Mouse (Mus musculus): Measurements from ENCODE around the gene Miox. TPM values are rescaled to one million over a fixed set of nuclear protein-coding genes. Genes with fewer than 3 reads are reported as not detected.

Gene Miox
- polyA plus RNA-seq, 1 experiment from 2014 or later = not detected

GRCm38 (mm10) chr15:89352795-89353194 is 18.6 kb downstream of the Miox start:
- ATAC-seq (ENCODE audit: low read depth) = no peak
- Histone ChIP-seq H3K27me3 (no peaks in the 10 kb centered on the region), H3K9ac (no peak overlapping the region), H3K4me1 (replicated peaks) (peaks cover 29% of the 10 kb centered on the region), H3K27ac (replicated peaks) (no peak overlapping the region), H3K36me3 (peaks cover 44% of the 10 kb centered on the region), H3K9me3 (no peaks in the 10 kb centered on the region), H3K4me3 (no peak overlapping the region), H3K4me2 (no peak overlapping the region)
- 96% methylated on average over 12 of the region's 12 CpGs for WGBS

- peak overlapping the region; percentile 84; the same call in 1 of the 2 replicates for H3K4me3 ChIP-seq
- peaks cover 37% of the 10 kb centered on the region for H3K4me1 ChIP-seq (replicated peaks)
- no peak for ATAC-seq (ENCODE audit: low read depth)
- no peaks in the 10 kb centered on the region for H3K9me3 ChIP-seq
- H3K4me2 ChIP-seq = peak overlapping the region; percentile 86
- H3K27ac ChIP-seq (replicated peaks) = no peak overlapping the region
- peaks cover 44% of the 10 kb centered on the region for H3K36me3 ChIP-seq
- H3K9ac ChIP-seq = peak overlapping the region; percentile 90; the same call in 1 of the 2 replicates
- no peaks in the 10 kb centered on the region for H3K27me3 ChIP-seq
- 97% methylated on average over 16 of the region's 16 CpGs for WGBS
Measured at GRCm38 (mm10) chr15:89353837-89354236, 19.6 kb downstream of the Miox start.

GRCm38 (mm10) chr15:89354455-89354854 is 20.3 kb downstream of the Miox start:
- 0 out of 2 replicates have a peak, but pooled peaks have one; percentile 1 for ATAC-seq (ENCODE audit: low read depth)
- Histone ChIP-seq H3K27me3 (no peaks in the 10 kb centered on the region), H3K4me1 (replicated peaks) (peaks cover 43% of the 10 kb centered on the region), H3K4me3 (peak overlapping the region; percentile 84), H3K36me3 (peaks cover 44% of the 10 kb centered on the region), H3K9ac (peak overlapping the region; percentile 90), H3K9me3 (no peaks in the 10 kb centered on the region), H3K27ac (replicated peaks) (no peak overlapping the region), H3K4me2 (peak overlapping the region; percentile 86)
- WGBS = 78% methylated on average over 7 of the region's 7 CpGs

- peak within 1 kb of the TSS; percentile 84 for H3K4me3 ChIP-seq
- H3K9ac ChIP-seq = peak within 1 kb of the TSS; percentile 90
- H3K4me2 ChIP-seq = peak within 1 kb of the TSS; percentile 86
- H3K36me3 ChIP-seq = peaks cover 39% of the 10 kb centered on the region
- H3K9me3 ChIP-seq = no peaks in the 10 kb centered on the region
- peak; percentile 91 for ATAC-seq (ENCODE audit: low read depth)
- peak within 1 kb of the TSS; percentile 86 for H3K27ac ChIP-seq (replicated peaks)
- H3K27me3 ChIP-seq = no peaks in the 10 kb centered on the region
- under 1% methylated on average over 64 of the region's 64 CpGs for WGBS
- H3K4me1 ChIP-seq (replicated peaks) = peaks cover 43% of the 10 kb centered on the region
Measured at GRCm38 (mm10) chr15:89355241-89356187, 21.3 kb downstream of the Miox start, which contains the start of the genes Lmf2 and Ncaph2. TSS of gene Lmf2 (minus strand) at chr15:89355659. TSS of gene Ncaph2 (plus strand) at chr15:89355719.

GRCm38 (mm10) chr15:89356372-89356771 is 22.2 kb downstream of the Miox start:
- Histone ChIP-seq H3K27me3 (no peaks in the 10 kb centered on the region), H3K4me3 (peak overlapping the region; percentile 84), H3K36me3 (peaks cover 39% of the 10 kb centered on the region), H3K9ac (peak overlapping the region; percentile 90), H3K9me3 (no peaks in the 10 kb centered on the region), H3K4me2 (peak overlapping the region; percentile 86), H3K4me1 (replicated peaks) (peaks cover 43% of the 10 kb centered on the region), H3K27ac (replicated peaks) (peak overlapping the region; percentile 86)
- ATAC-seq (ENCODE audit: low read depth) = peak; percentile 65
- WGBS = 0% methylated on average over 15 of the region's 15 CpGs

GRCm38 (mm10) chr15:89358784-89359183 is 24.6 kb downstream of the Miox start:
- no peaks in the 10 kb centered on the region for H3K9me3 ChIP-seq
- peaks cover 43% of the 10 kb centered on the region for H3K4me1 ChIP-seq (replicated peaks)
- H3K36me3 ChIP-seq = peaks cover 38% of the 10 kb centered on the region
- H3K27me3 ChIP-seq = no peaks in the 10 kb centered on the region
- H3K9ac ChIP-seq = no peak overlapping the region
- H3K4me3 ChIP-seq = no peak overlapping the region
- H3K27ac ChIP-seq (replicated peaks) = no peak overlapping the region
- H3K4me2 ChIP-seq = no peak overlapping the region
- WGBS = 85% methylated on average over 3 of the region's 3 CpGs
- ATAC-seq (ENCODE audit: low read depth) = no peak

- Histone ChIP-seq H3K9me3 (no peaks in the 10 kb centered on the region), H3K4me1 (replicated peaks) (peaks cover 13% of the 10 kb centered on the region; the same call in 1 of the 2 replicates), H3K4me3 (no peak overlapping the region), H3K27ac (replicated peaks) (no peak overlapping the region), H3K27me3 (no peaks in the 10 kb centered on the region), H3K36me3 (peaks cover 78% of the 10 kb centered on the region), H3K4me2 (no peak overlapping the region), H3K9ac (no peak overlapping the region)
- WGBS = 93% methylated on average over 7 of the region's 7 CpGs
- no peak for ATAC-seq (ENCODE audit: low read depth)
Measured at GRCm38 (mm10) chr15:89363051-89363450, 28.9 kb downstream of the Miox start.

- H3K4me3 ChIP-seq = no peak overlapping the region
- H3K27ac ChIP-seq (replicated peaks) = no peak overlapping the region
- H3K9ac ChIP-seq = no peak overlapping the region
- no peak for ATAC-seq (ENCODE audit: low read depth)
- 91% methylated on average over 4 of the region's 4 CpGs for WGBS
- no peaks in the 10 kb centered on the region for H3K27me3 ChIP-seq
- H3K36me3 ChIP-seq = peaks cover 98% of the 10 kb centered on the region
- no peak overlapping the region for H3K4me2 ChIP-seq
- no peaks in the 10 kb centered on the region for H3K4me1 ChIP-seq (replicated peaks)
- H3K9me3 ChIP-seq = no peaks in the 10 kb centered on the region
Measured at GRCm38 (mm10) chr15:89365141-89365551, 30.9 kb downstream of the Miox start.

- Histone ChIP-seq H3K9ac (no peak overlapping the region), H3K4me2 (no peak overlapping the region), H3K27me3 (peaks cover 21% of the 10 kb centered on the region), H3K4me1 (replicated peaks) (peaks cover 19% of the 10 kb centered on the region), H3K9me3 (no peaks in the 10 kb centered on the region), H3K27ac (replicated peaks) (no peak overlapping the region), H3K36me3 (peaks cover 57% of the 10 kb centered on the region), H3K4me3 (no peak overlapping the region)
- 88% methylated on average over 13 of the region's 13 CpGs for WGBS
- no peak for ATAC-seq (ENCODE audit: low read depth)
Measured at GRCm38 (mm10) chr15:89372068-89372467, 37.9 kb downstream of the Miox start.

GRCm38 (mm10) chr15:89372536-89372935 is 38.3 kb downstream of the Miox start:
- no peak overlapping the region for H3K27ac ChIP-seq (replicated peaks)
- peaks cover 25% of the 10 kb centered on the region for H3K27me3 ChIP-seq
- H3K4me1 ChIP-seq (replicated peaks) = peaks cover 24% of the 10 kb centered on the region
- H3K4me2 ChIP-seq = peak overlapping the region; percentile 73
- no peak for ATAC-seq (ENCODE audit: low read depth)
- H3K4me3 ChIP-seq = peak overlapping the region; percentile 62
- peak overlapping the region; percentile 80; the same call in 1 of the 2 replicates for H3K9ac ChIP-seq
- H3K36me3 ChIP-seq = peaks cover 53% of the 10 kb centered on the region
- WGBS = 84% methylated on average over 7 of the region's 7 CpGs
- H3K9me3 ChIP-seq = no peaks in the 10 kb centered on the region

- Histone ChIP-seq H3K4me3 (peak overlapping the region; percentile 62), H3K27me3 (peaks cover 32% of the 10 kb centered on the region), H3K4me1 (replicated peaks) (peaks cover 26% of the 10 kb centered on the region), H3K9me3 (no peaks in the 10 kb centered on the region), H3K27ac (replicated peaks) (peak overlapping the region; percentile 94), H3K36me3 (peaks cover 46% of the 10 kb centered on the region), H3K9ac (peak overlapping the region; percentile 80), H3K4me2 (peak overlapping the region; percentile 73)
- 1% methylated on average over 35 of the region's 35 CpGs for WGBS
- peak; percentile 87 for ATAC-seq (ENCODE audit: low read depth)
Measured at GRCm38 (mm10) chr15:89373027-89373761, 39.0 kb downstream of the Miox start.
